Mouse (Mus musculus) embryonic facial prominence, embryonic 14.5 days (tissue): ENCODE measurements at regions not wholly inside any gene's neighbourhood (a gene's known extent, or its start where the extent isn't known, plus 50 kb on each side); places are given as distances from the start of the nearest gene placed in this dataset.

Source experiments
- ATAC-seq: fragments of 200-750 bp; cut with Nextera tagmentation; 2 replicates; pipeline ENCODE4 v1.8.0; 2017; ENCODE audit warnings: low read depth, moderate number of reproducible peaks, moderate TSS enrichment
- DNase-seq: peaks from one replicate; pipeline ENCODE4 v3.0.0-alpha.2; 2015; ENCODE audit warnings: low spot score
- H3K27ac ChIP-seq: fragments of 300-500 bp; sonication (generic); replicated peaks from 2 replicates; pipeline ENCODE4 v1.5.1; 2014; ENCODE audit warnings: low read depth, mild to moderate bottlenecking, low read length, moderate library complexity
- H3K27me3 ChIP-seq: fragments of 300-500 bp; sonication (generic); replicated peaks from 2 replicates; pipeline ENCODE4 v1.6.1; 2014; ENCODE audit warnings: low read length; ENCODE audit not compliant: control insufficient read depth, insufficient read depth
- H3K36me3 ChIP-seq: fragments of 300-500 bp; sonication (generic); 2 replicates; pipeline ENCODE4 v1.6.1; 2014; ENCODE audit warnings: low read length, mixed read lengths; ENCODE audit not compliant: control insufficient read depth, insufficient read depth
- H3K4me1 ChIP-seq: fragments of 300-500 bp; sonication (generic); 2 replicates; pipeline ENCODE4 v1.6.1; 2014; ENCODE audit warnings: antibody characterized with exemption, low read length; ENCODE audit not compliant: control insufficient read depth, insufficient read depth
- H3K4me2 ChIP-seq: fragments of 300-500 bp; sonication (generic); 2 replicates; pipeline ENCODE4 v1.6.1; 2014; ENCODE audit warnings: low read depth, mild to moderate bottlenecking, low read length, moderate library complexity, mixed read lengths
- H3K4me3 ChIP-seq: fragments of 300-500 bp; sonication (generic); 2 replicates; pipeline ENCODE4 v1.5.1; 2014; ENCODE audit warnings: low read depth, mild to moderate bottlenecking, low read length
- H3K9ac ChIP-seq: fragments of 300-500 bp; sonication (generic); 2 replicates; pipeline ENCODE4 v1.6.1; 2014; ENCODE audit warnings: low read depth, mild to moderate bottlenecking, low read length, moderate library complexity, mixed read lengths
- H3K9me3 ChIP-seq: fragments of 300-500 bp; sonication (generic); 2 replicates; pipeline ENCODE4 v1.6.1; 2016; ENCODE audit warnings: low read length; ENCODE audit not compliant: control insufficient read depth
- WGBS: fragments of 180-500 bp; shearing (Covaris S2); extraction: QIAGEN DNeasy Blood & Tissue Kit; methylation state at CpG from one replicate; pipeline ENCODE4 v1.1.7; 2014; 5-methylcytosine and 5-hydroxymethylcytosine counted together

GRCm38 (mm10) chr10:117474351-117475085 lies 94.7 kb upstream of the Cpsf6 start:
- Histone ChIP-seq H3K4me3 (no peak overlapping the region), H3K27ac (no peak overlapping the region), H3K4me2 (no peak overlapping the region), H3K4me1 (0 out of 2 replicates have a peak, but pooled peaks cover 6% of the 10 kb centered on the region), H3K9ac (no peak overlapping the region), H3K36me3 (no peaks in the 10 kb centered on the region), H3K9me3 (peaks cover 9% of the 10 kb centered on the region; the same call in 1 of the 2 replicates), H3K27me3 (no peaks in the 10 kb centered on the region)
- WGBS, result 87% methylated on average over 4 of the region's 4 CpGs
- DNase-seq (no peak), ATAC-seq (no peak)

- no peak for ATAC-seq
- 91% methylated on average over 4 of the region's 4 CpGs for WGBS
Observed at GRCm38 (mm10) chr10:117473471-117473870, 93.7 kb upstream of the Cpsf6 start.

DNA sequence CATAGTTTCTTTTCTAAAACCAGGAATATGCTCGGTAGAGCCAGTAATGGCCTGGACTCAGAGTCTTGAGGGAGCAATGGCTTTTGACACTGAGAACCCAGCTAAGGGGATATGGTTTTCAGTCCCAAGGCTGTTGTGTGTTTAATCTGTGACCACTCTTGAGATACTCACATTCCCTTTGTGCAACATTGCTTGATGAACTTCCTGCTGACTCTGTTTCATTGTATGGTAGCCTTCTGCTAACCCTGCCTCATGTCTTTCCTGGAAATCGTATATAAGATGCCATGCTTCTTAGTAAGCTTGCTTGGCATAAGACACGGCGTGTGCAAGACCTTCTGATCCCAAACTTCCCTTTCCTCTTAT lies 92.7 kb upstream of the Cpsf6 start:
- H3K9me3 ChIP-seq, result peaks cover 9% of the 10 kb centered on the region; the same call in 1 of the 2 replicates
- no peak for ATAC-seq
- H3K9ac ChIP-seq, result no peak overlapping the region
- H3K4me1 ChIP-seq, result 0 out of 2 replicates have a peak, but pooled peaks cover 6% of the 10 kb centered on the region
- no peak overlapping the region for H3K4me3 ChIP-seq
- no peaks in the 10 kb centered on the region for H3K27me3 ChIP-seq
- no peaks in the 10 kb centered on the region for H3K36me3 ChIP-seq
- H3K4me2 ChIP-seq, result no peak overlapping the region
- WGBS, result 71% methylated on average over 4 of the region's 4 CpGs
- no peak for DNase-seq
- no peak overlapping the region for H3K27ac ChIP-seq

More at GRCm38 (mm10) chr10:117473471-117473870, 93.7 kb upstream of the Cpsf6 start:
- Histone ChIP-seq H3K36me3 (no peaks in the 10 kb centered on the region), H3K4me1 (0 out of 2 replicates have a peak, but pooled peaks cover 6% of the 10 kb centered on the region), H3K4me3 (no peak overlapping the region), H3K27ac (no peak overlapping the region), H3K9ac (no peak overlapping the region), H3K27me3 (no peaks in the 10 kb centered on the region), H3K9me3 (peaks cover 9% of the 10 kb centered on the region; the same call in 1 of the 2 replicates), H3K4me2 (no peak overlapping the region)
- DNase-seq, result no peak

DNA sequence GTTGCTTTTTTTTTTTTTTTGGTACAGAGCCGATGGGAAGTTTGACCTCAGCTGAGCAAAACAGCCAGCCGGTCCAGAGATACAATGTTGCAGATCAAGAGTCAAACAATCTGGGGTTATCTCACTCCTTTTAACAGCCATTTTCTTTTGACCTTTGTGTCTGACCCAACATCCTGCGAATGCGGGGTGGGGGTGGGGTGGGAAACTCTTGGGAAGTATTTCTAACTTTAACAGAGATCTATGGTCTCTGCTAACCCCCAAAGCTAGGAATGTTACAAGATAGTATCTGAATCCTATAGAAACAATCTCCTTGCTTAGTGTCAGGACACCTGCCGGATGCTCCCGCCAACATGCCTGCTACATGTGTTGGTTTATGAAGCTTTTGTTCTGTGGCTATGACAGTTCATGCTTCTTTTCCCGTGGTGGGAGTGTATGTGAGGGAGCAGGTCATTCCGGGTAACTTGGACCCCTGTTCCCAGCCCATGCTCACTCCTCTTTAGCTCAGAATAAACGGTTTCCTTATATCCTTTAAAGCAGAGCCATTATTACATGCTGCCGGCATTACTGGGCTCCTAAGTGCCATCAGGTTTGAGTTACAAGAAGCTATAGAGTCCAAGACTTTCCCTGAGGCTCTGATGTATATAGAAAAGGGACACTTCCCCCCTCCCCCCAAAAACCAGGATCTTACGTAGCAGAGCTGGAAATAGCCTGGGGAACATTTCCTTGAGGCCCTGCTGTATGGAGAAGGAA lies 92.2 kb upstream of the Cpsf6 start:
- 28% methylated on average over 11 of the region's 11 CpGs for WGBS
- Histone ChIP-seq H3K4me2 (no peak overlapping the region), H3K9me3 (peaks cover 9% of the 10 kb centered on the region; the same call in 1 of the 2 replicates), H3K4me3 (no peak overlapping the region), H3K27ac (no peak overlapping the region), H3K4me1 (0 out of 2 replicates have a peak, but pooled peaks cover 6% of the 10 kb centered on the region), H3K27me3 (no peaks in the 10 kb centered on the region), H3K36me3 (no peaks in the 10 kb centered on the region), H3K9ac (no peak overlapping the region)
- ATAC-seq, result no peak
- no peak for DNase-seq

- Histone ChIP-seq H3K4me3 (no peak overlapping the region), H3K9me3 (peaks cover 9% of the 10 kb centered on the region; the same call in 1 of the 2 replicates), H3K9ac (no peak overlapping the region), H3K4me1 (0 out of 2 replicates have a peak, but pooled peaks cover 6% of the 10 kb centered on the region), H3K27me3 (no peaks in the 10 kb centered on the region), H3K27ac (no peak overlapping the region), H3K4me2 (no peak overlapping the region), H3K36me3 (no peaks in the 10 kb centered on the region)
- ATAC-seq (no peak), DNase-seq (no peak)
- 34% methylated on average over 8 of the region's 8 CpGs for WGBS
Observed at GRCm38 (mm10) chr10:117471036-117471817, 91.4 kb upstream of the Cpsf6 start.

GRCm38 (mm10) chr10:117470481-117470880 lies 90.7 kb upstream of the Cpsf6 start:
- ATAC-seq (no peak), DNase-seq (no peak)
- no peaks in the 10 kb centered on the region for H3K36me3 ChIP-seq
- no peaks in the 10 kb centered on the region for H3K27me3 ChIP-seq
- 86% methylated on average over 2 of the region's 2 CpGs for WGBS
- no peak overlapping the region for H3K4me3 ChIP-seq
- H3K4me2 ChIP-seq, result no peak overlapping the region
- no peak overlapping the region for H3K9ac ChIP-seq
- 0 out of 2 replicates have a peak, but pooled peaks cover 6% of the 10 kb centered on the region for H3K4me1 ChIP-seq
- peaks cover 9% of the 10 kb centered on the region; the same call in 1 of the 2 replicates for H3K9me3 ChIP-seq
- no peak overlapping the region for H3K27ac ChIP-seq

DNA sequence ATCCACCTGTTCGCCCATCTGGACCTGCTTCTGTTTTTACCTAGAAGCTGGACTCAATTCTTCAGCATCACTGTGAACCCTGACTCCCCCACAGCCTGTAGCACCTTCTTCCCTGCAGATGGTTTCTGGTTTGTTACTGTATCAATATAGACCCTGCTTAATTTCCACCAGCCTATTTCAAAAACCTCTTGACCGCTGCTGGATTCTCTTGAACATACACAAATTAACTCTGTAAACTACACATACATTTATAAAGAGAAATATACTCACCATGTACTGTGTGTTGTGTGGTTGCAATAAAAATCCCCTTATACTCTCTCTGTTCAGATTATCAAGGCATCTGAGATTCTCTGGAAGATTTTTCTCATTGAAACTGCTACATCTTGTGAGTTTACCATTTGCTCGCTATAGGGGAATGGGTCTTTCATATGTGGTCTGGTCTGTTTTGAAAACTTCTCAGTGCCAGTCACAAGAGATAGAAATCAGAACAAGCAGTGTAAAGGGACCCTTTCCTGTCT lies 89.8 kb upstream of the Cpsf6 start:
- ATAC-seq (no peak), DNase-seq (no peak)
- Histone ChIP-seq H3K9me3 (peaks cover 9% of the 10 kb centered on the region; the same call in 1 of the 2 replicates), H3K9ac (no peak overlapping the region), H3K27me3 (no peaks in the 10 kb centered on the region), H3K36me3 (no peaks in the 10 kb centered on the region), H3K4me3 (no peak overlapping the region), H3K4me2 (no peak overlapping the region), H3K4me1 (0 out of 2 replicates have a peak, but pooled peaks cover 6% of the 10 kb centered on the region), H3K27ac (no peak overlapping the region)
- WGBS, result 93% methylated on average over 3 of the region's 3 CpGs
